Mouse (Mus musculus) urinary bladder, postnatal 4 days (tissue): ENCODE data around the gene Mthfsd.
A peak's percentile ranks its signal among the peaks of the same experiment; 100 is the strongest.

Source experiments
- DNase-seq, 2 experiments: peaks; one replicate each; pipeline ENCODE4 v3.0.0; 2021 to 2022; ENCODE audit warnings: low spot score in 2 of 2

The Mthfsd gene

GRCm38 (mm10) chr8:121122368-121122767, 14.2 kb upstream of the Mthfsd start:
- DNase-seq, result no peak

- no peak for DNase-seq
Observed at GRCm38 (mm10) chr8:121121704-121122103, 13.5 kb upstream of the Mthfsd start.

GRCm38 (mm10) chr8:121120456-121121419, 12.5 kb upstream of the Mthfsd start:
- no peak for DNase-seq

GRCm38 (mm10) chr8:121119635-121120455, 11.7 kb upstream of the Mthfsd start:
- no peak for DNase-seq

- no peak for DNase-seq
Observed at GRCm38 (mm10) chr8:121118634-121119420, 10.6 kb upstream of the Mthfsd start.

GRCm38 (mm10) chr8:121117906-121118305, 9.7 kb upstream of the Mthfsd start:
- no peak for DNase-seq

GRCm38 (mm10) chr8:121117186-121117651, 9.0 kb upstream of the Mthfsd start:
- DNase-seq, result no peak

- no peak for DNase-seq
Observed at GRCm38 (mm10) chr8:121116591-121117185, 8.5 kb upstream of the Mthfsd start.

- peak; percentile 80 to 81 for DNase-seq
Observed at GRCm38 (mm10) chr8:121115948-121116347, 7.8 kb upstream of the Mthfsd start, which contains the start of gene Foxc2. Gene Foxc2 (plus strand): TSS chr8:121116171.

- DNase-seq, result no peak
Observed at GRCm38 (mm10) chr8:121115136-121115535, 6.9 kb upstream of the Mthfsd start.

GRCm38 (mm10) chr8:121113261-121113660, 5.1 kb upstream of the Mthfsd start:
- DNase-seq, result peak; percentile 91 to 96

GRCm38 (mm10) chr8:121111145-121111907, 3.1 kb upstream of the Mthfsd start:
- DNase-seq, result no peak

GRCm38 (mm10) chr8:121108657-121109056, 465 bp upstream of the Mthfsd start:
- no peak for DNase-seq

- peak; percentile 63 to 81 for DNase-seq
Observed at GRCm38 (mm10) chr8:121104049-121104818, 4.0 kb downstream of the Mthfsd start.

GRCm38 (mm10) chr8:121093496-121093895, 14.7 kb downstream of the Mthfsd start:
- DNase-seq, result peak in 1 of 2 experiments; percentile 17

GRCm38 (mm10) chr8:121092627-121093026, 15.6 kb downstream of the Mthfsd start:
- peak; percentile 70 to 91 for DNase-seq

- peak in 1 of 2 experiments; percentile 17 for DNase-seq
Observed at GRCm38 (mm10) chr8:121092141-121092540, 16.1 kb downstream of the Mthfsd start.

GRCm38 (mm10) chr8:121090716-121091115, 17.5 kb downstream of the Mthfsd start:
- DNase-seq, result no peak

- DNase-seq, result no peak
Observed at GRCm38 (mm10) chr8:121089631-121090380, 18.4 kb downstream of the Mthfsd start.
